Comparison of ENCODE assay signal across 10 mouse cellular contexts in the genomic region with DNA sequence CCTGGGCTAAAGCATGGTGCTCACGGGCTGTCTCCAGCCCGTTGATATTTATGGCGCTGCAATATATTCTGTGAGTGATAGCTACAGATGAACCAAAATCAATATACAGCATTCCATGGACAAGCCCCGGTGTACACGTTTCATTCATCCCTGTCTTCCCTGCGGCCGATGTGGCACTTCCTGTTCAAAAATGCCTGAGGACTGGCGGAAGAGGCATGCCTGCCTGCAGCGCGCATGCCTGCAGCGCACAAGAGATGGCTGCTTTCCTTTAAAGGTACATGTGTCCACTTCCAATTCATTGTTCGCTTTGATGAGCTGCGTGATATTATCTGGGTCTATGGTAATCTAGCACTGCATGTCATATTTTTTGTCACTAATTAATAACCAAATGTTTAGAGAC.
A peak's percentile ranks its signal among the peaks of the same experiment; 100 is the strongest.
DNase-seq lines count a peak whose midpoint lies in the region; ATAC-seq and TF ChIP-seq lines count a peak whose summit lies in the region.
"Had no signal": no experiment of that assay in that cellular context is flagged by ENCODE, and none has a peak within 500 bp of the region (broad histone marks: within the 10 kb centered on the region; RNA-seq: fewer than 3 reads in every experiment).

No protein-coding gene starts in this region.

- no peak for TF ChIP-seq CTCF in heart, adult 2 months (IDR thresholded peaks at IDR 0.05)
- no peak for TF ChIP-seq CTCF in hindbrain, postnatal 0 days (IDR thresholded peaks at IDR 0.05; ENCODE audit: low read depth)

- no peaks in the 10 kb centered on the region for H3K27me3 ChIP-seq in midbrain, embryonic 14.5 days (ENCODE audit: control insufficient read depth, insufficient read depth, low read length)
- H3K27me3 ChIP-seq in midbrain, embryonic 10.5 days (ENCODE audit: low read depth, poor library complexity, severe bottlenecking), result no peaks in the 10 kb centered on the region
- no peaks in the 10 kb centered on the region for H3K27me3 ChIP-seq in heart, adult 2 months (ENCODE audit: control insufficient read depth, insufficient read depth, low read length)
- H3K27me3 ChIP-seq in hindbrain, postnatal 0 days (ENCODE audit: insufficient read depth, low read length), result no peaks in the 10 kb centered on the region
- no peaks in the 10 kb centered on the region for H3K27me3 ChIP-seq in neural tube, embryonic 15.5 days (replicated peaks)

- H3K9ac ChIP-seq in midbrain, embryonic 14.5 days (replicated peaks; ENCODE audit: low read length), result no peak overlapping the region
- H3K9ac ChIP-seq in heart, adult 2 months (ENCODE audit: low read depth, low read length), result no peak overlapping the region
- no peak overlapping the region for H3K9ac ChIP-seq in hindbrain, postnatal 0 days (replicated peaks; ENCODE audit: low read length)
- H3K9ac ChIP-seq in neural tube, embryonic 15.5 days (replicated peaks), result no peak overlapping the region

- peak overlapping the region; percentile 26 for H3K4me2 ChIP-seq in midbrain, embryonic 14.5 days (ENCODE audit: low read length)
- H3K4me2 ChIP-seq in hindbrain, postnatal 0 days (ENCODE audit: low read depth, low read length), result 0 out of 2 replicates have a peak overlapping the region, but pooled peaks have one; percentile 21
- peak overlapping the region; percentile 21; the same call in 1 of the 2 replicates for H3K4me2 ChIP-seq in neural tube, embryonic 15.5 days

- no peaks in the 10 kb centered on the region for H3K4me1 ChIP-seq in midbrain, embryonic 14.5 days (ENCODE audit: control insufficient read depth, insufficient read depth, low read length)
- peaks cover 4% of the 10 kb centered on the region for H3K4me1 ChIP-seq in midbrain, embryonic 10.5 days
- no peaks in the 10 kb centered on the region for H3K4me1 ChIP-seq in heart, adult 2 months (ENCODE audit: control insufficient read depth, insufficient read depth, low read length)
- H3K4me1 ChIP-seq in hindbrain, postnatal 0 days (ENCODE audit: insufficient read depth, low read length), result 0 out of 2 replicates have a peak, but pooled peaks cover 3% of the 10 kb centered on the region
- peaks cover 11% of the 10 kb centered on the region; the same call in 1 of the 2 replicates for H3K4me1 ChIP-seq in neural tube, embryonic 15.5 days

- no peaks in the 10 kb centered on the region for H3K9me3 ChIP-seq in midbrain, embryonic 14.5 days (ENCODE audit: control insufficient read depth, low read length)
- no peaks in the 10 kb centered on the region for H3K9me3 ChIP-seq in midbrain, embryonic 10.5 days (replicated peaks)
- no peaks in the 10 kb centered on the region for H3K9me3 ChIP-seq in hindbrain, postnatal 0 days (ENCODE audit: low read length)
- no peaks in the 10 kb centered on the region for H3K9me3 ChIP-seq in neural tube, embryonic 15.5 days (replicated peaks)

- intact Hi-C loops in heart, adult 2 months (cut with DNase I), result loop anchor here (10.0 kb wide), 1 partner anchor 305 kb away; no protein-coding TSS in a partner anchor

- H3K36me3 ChIP-seq in midbrain, embryonic 14.5 days (ENCODE audit: control insufficient read depth, insufficient read depth, low read length), result no peaks in the 10 kb centered on the region
- H3K36me3 ChIP-seq in midbrain, embryonic 10.5 days, result no peaks in the 10 kb centered on the region
- H3K36me3 ChIP-seq in heart, adult 2 months (ENCODE audit: control insufficient read depth, insufficient read depth, low read length), result no peaks in the 10 kb centered on the region
- no peaks in the 10 kb centered on the region for H3K36me3 ChIP-seq in hindbrain, postnatal 0 days (ENCODE audit: insufficient read depth, low read length)
- H3K36me3 ChIP-seq in neural tube, embryonic 15.5 days, result no peaks in the 10 kb centered on the region

- no peak for ATAC-seq in midbrain, embryonic 14.5 days (ENCODE audit: low FRiP score, low TSS enrichment)
- no peak for ATAC-seq in hindbrain, postnatal 0 days
- no peak for ATAC-seq in neural tube, embryonic 15.5 days (ENCODE audit: low FRiP score)
- ATAC-seq: forebrain, embryonic 16.5 days had no signal

- TF ChIP-seq POLR2A in heart, adult 2 months (IDR thresholded peaks at IDR 0.05; ENCODE audit: insufficient read depth, low read depth, low read length), result no peak

- no peaks in the 10 kb centered on the region for H3K79me2 ChIP-seq in heart, adult 2 months (replicated peaks; ENCODE audit: control insufficient read depth, insufficient read depth, low read length)

- no peak overlapping the region for H3K4me3 ChIP-seq in midbrain, embryonic 14.5 days (replicated peaks; ENCODE audit: low read depth, low read length)
- no peak overlapping the region for H3K4me3 ChIP-seq in midbrain, embryonic 10.5 days
- peak overlapping the region; percentile 28 for H3K4me3 ChIP-seq in heart, adult 2 months
- no peak overlapping the region for H3K4me3 ChIP-seq in hindbrain, postnatal 0 days (ENCODE audit: low read length)
- H3K4me3 ChIP-seq in neural tube, embryonic 15.5 days (replicated peaks), result no peak overlapping the region

- TF ChIP-seq EP300 in heart, adult 2 months (IDR thresholded peaks at IDR 0.05; ENCODE audit: insufficient read depth, low read depth, low read length), result no peak

- 84% methylated on average over 13 of the region's 13 CpGs for WGBS in midbrain, embryonic 14.5 days
- 93% methylated on average over 13 of the region's 13 CpGs for WGBS in midbrain, embryonic 10.5 days
- 65% methylated on average over 13 of the region's 13 CpGs for WGBS in heart, adult 2 months
- 89% methylated on average over 13 of the region's 13 CpGs for WGBS in hindbrain, postnatal 0 days
- 80% methylated on average over 13 of the region's 13 CpGs for WGBS in neural tube, embryonic 15.5 days

- no peak overlapping the region for H3K27ac ChIP-seq in midbrain, embryonic 14.5 days (replicated peaks; ENCODE audit: low read depth, low read length)
- no peak overlapping the region for H3K27ac ChIP-seq in midbrain, embryonic 10.5 days (replicated peaks)
- peak overlapping the region; percentile 43 for H3K27ac ChIP-seq in heart, adult 2 months
- H3K27ac ChIP-seq in hindbrain, postnatal 0 days, result no peak overlapping the region
- peak overlapping the region; percentile 25; the same call in 1 of the 2 replicates for H3K27ac ChIP-seq in neural tube, embryonic 15.5 days (replicated peaks)

- DNase-seq in midbrain, embryonic 14.5 days, result peak; percentile 14
- DNase-seq in midbrain, embryonic 10.5 days (ENCODE audit: low spot score), result no peak
- DNase-seq in heart, adult 2 months, result peak in 1 of 2 experiments; percentile 29
- DNase-seq in hindbrain, postnatal 0 days (ENCODE audit: low spot score), result peak; percentile 11
- no peak for DNase-seq in embryo, embryonic 9.5 days (ENCODE audit: extremely low spot score)
- no peak for DNase-seq in embryo, embryonic 11 days
- DNase-seq: cerebellum, postnatal 14 days; layer of hippocampus, adult 9-11 months had no signal

Comparison
In these comparisons a context has a peak if more than half of its experiments do, and no peak if none do; other contexts are left out.
1. DNase-seq: peak in midbrain, embryonic 14.5 days (single experiment) and hindbrain, postnatal 0 days (single experiment); none in midbrain, embryonic 10.5 days (single experiment), embryo, embryonic 9.5 days (single experiment) and embryo, embryonic 11 days (single experiment).
2. H3K27ac ChIP-seq: peak in heart, adult 2 months (single experiment) and neural tube, embryonic 15.5 days (single experiment); none in midbrain, embryonic 14.5 days (single experiment), midbrain, embryonic 10.5 days (single experiment) and hindbrain, postnatal 0 days (single experiment).
3. Peak in every context shown above with its lines, with median percentiles within 50 percentile points of each other: H3K4me2 ChIP-seq.